Mouse (Mus musculus) lung, embryonic 15.5 days (tissue): ENCODE results near the gene U2af2. TPM values are rescaled to one million over a fixed set of nuclear protein-coding genes. Genes with fewer than 3 reads are reported as not detected.

ENCODE experiments used
- ATAC-seq: fragments of 200-750 bp; cut with Nextera tagmentation; 2 replicates; pipeline ENCODE4 v1.8.0; 2017; ENCODE audit warnings: moderate number of reproducible peaks, borderline replicate concordance; ENCODE audit not compliant: low FRiP score, low TSS enrichment; ENCODE audit errors: extremely low read depth
- H3K27ac ChIP-seq: fragments of 300-500 bp; sonication (generic); 2 replicates; pipeline ENCODE4 v1.5.1; 2015; ENCODE audit warnings: moderate library complexity, mild to moderate bottlenecking, inconsistent platforms
- H3K27me3 ChIP-seq: fragments of 300-500 bp; sonication (generic); 2 replicates; pipeline ENCODE4 v1.6.1; 2015; ENCODE audit warnings: inconsistent platforms
- H3K36me3 ChIP-seq: fragments of 300-500 bp; sonication (generic); 2 replicates; pipeline ENCODE4 v1.6.1; 2015; ENCODE audit warnings: inconsistent platforms
- H3K4me1 ChIP-seq: fragments of 300-500 bp; sonication (generic); 2 replicates; pipeline ENCODE4 v1.6.1; 2015; ENCODE audit warnings: inconsistent platforms
- H3K4me2 ChIP-seq: fragments of 300-500 bp; sonication (generic); 2 replicates; pipeline ENCODE4 v1.6.1; 2015; ENCODE audit warnings: inconsistent platforms, mild to moderate bottlenecking, moderate library complexity
- H3K4me3 ChIP-seq: fragments of 300-500 bp; sonication (generic); 2 replicates; pipeline ENCODE4 v1.5.1; 2015; ENCODE audit warnings: mild to moderate bottlenecking, inconsistent platforms
- H3K9ac ChIP-seq: fragments of 300-500 bp; sonication (generic); 2 replicates; pipeline ENCODE4 v1.6.1; 2015; ENCODE audit warnings: inconsistent platforms
- H3K9me3 ChIP-seq: fragments of 300-500 bp; sonication (generic); 2 replicates; pipeline ENCODE4 v1.6.1; 2016; ENCODE audit warnings: inconsistent platforms
- WGBS: fragments of 180-500 bp; shearing (Covaris S2); methylation state at CpG from one replicate; pipeline ENCODE4 v1.1.7; 2015; 5-methylcytosine and 5-hydroxymethylcytosine counted together
- polyA plus RNA-seq: library from polyadenylated mRNA; unstranded; fragments of >200 nt; fragmentation: Nextera tagmentation; extraction: Ambion mirVana; gene quantifications from 2 replicates; pipeline ENCODE4 v1.2.1, GENCODE M21; 2015

U2af2 gene
- polyA plus RNA-seq, 1 experiment from 2014 or later: 150 TPM

GRCm38 (mm10) chr7:5038940-5039339 is 23.0 kb upstream of the U2af2 start:
- 0 out of 2 replicates have a peak, but pooled peaks cover 6% of the 10 kb centered on the region for H3K4me1 ChIP-seq
- H3K9me3 ChIP-seq: no peaks in the 10 kb centered on the region
- H3K27ac ChIP-seq: peak overlapping the region; percentile 96; the same call in 1 of the 2 replicates
- 16% methylated on average over 5 of the region's 5 CpGs for WGBS
- H3K27me3 ChIP-seq: no peaks in the 10 kb centered on the region
- peak overlapping the region; percentile 57 for H3K4me2 ChIP-seq
- H3K36me3 ChIP-seq: peaks cover 24% of the 10 kb centered on the region
- ATAC-seq: no peak
- peak overlapping the region; percentile 80 for H3K9ac ChIP-seq
- H3K4me3 ChIP-seq: peak overlapping the region; percentile 78

GRCm38 (mm10) chr7:5044981-5045380 is 17.0 kb upstream of the U2af2 start:
- ATAC-seq: no peak
- WGBS: 76% methylated on average over 2 of the region's 2 CpGs
- H3K27ac ChIP-seq: no peak overlapping the region
- H3K4me1 ChIP-seq: no peaks in the 10 kb centered on the region
- H3K4me3 ChIP-seq: no peak overlapping the region
- H3K9me3 ChIP-seq: no peaks in the 10 kb centered on the region
- no peak overlapping the region for H3K4me2 ChIP-seq
- no peaks in the 10 kb centered on the region for H3K27me3 ChIP-seq
- H3K36me3 ChIP-seq: no peaks in the 10 kb centered on the region
- no peak overlapping the region for H3K9ac ChIP-seq

GRCm38 (mm10) chr7:5046112-5046511 is 15.8 kb upstream of the U2af2 start:
- Histone ChIP-seq H3K9me3 (no peaks in the 10 kb centered on the region), H3K27me3 (no peaks in the 10 kb centered on the region), H3K9ac (no peak overlapping the region), H3K4me2 (no peak overlapping the region), H3K4me3 (no peak overlapping the region), H3K4me1 (peaks cover 9% of the 10 kb centered on the region), H3K36me3 (no peaks in the 10 kb centered on the region), H3K27ac (no peak overlapping the region)
- no peak for ATAC-seq
- 69% methylated on average over 2 of the region's 2 CpGs for WGBS

- peaks cover 15% of the 10 kb centered on the region for H3K4me1 ChIP-seq
- ATAC-seq: no peak
- H3K27me3 ChIP-seq: peaks cover 6% of the 10 kb centered on the region
- no peak overlapping the region for H3K9ac ChIP-seq
- no peak overlapping the region for H3K4me2 ChIP-seq
- WGBS: 23% methylated on average over 2 of the region's 2 CpGs
- no peaks in the 10 kb centered on the region for H3K36me3 ChIP-seq
- no peak overlapping the region for H3K4me3 ChIP-seq
- no peak overlapping the region for H3K27ac ChIP-seq
- no peaks in the 10 kb centered on the region for H3K9me3 ChIP-seq
Measured at GRCm38 (mm10) chr7:5047313-5047712, 14.6 kb upstream of the U2af2 start.

GRCm38 (mm10) chr7:5051193-5052192 is 10.4 kb upstream of the U2af2 start, which contains the start of gene Zfp580:
TSS of gene Zfp580 (plus strand) at chr7:5051538.
- peak within 1 kb of the TSS; percentile 94 for H3K4me2 ChIP-seq
- H3K9me3 ChIP-seq: no peaks in the 10 kb centered on the region
- peak within 1 kb of the TSS; percentile 80 for H3K9ac ChIP-seq
- H3K27me3 ChIP-seq: peaks cover 48% of the 10 kb centered on the region
- H3K4me1 ChIP-seq: peaks cover 33% of the 10 kb centered on the region
- ATAC-seq: peak; percentile 87
- H3K4me3 ChIP-seq: peak within 1 kb of the TSS; percentile 85
- under 1% methylated on average over 65 of the region's 65 CpGs for WGBS
- H3K36me3 ChIP-seq: no peaks in the 10 kb centered on the region
- peak within 1 kb of the TSS; percentile 85 for H3K27ac ChIP-seq

- Histone ChIP-seq H3K27me3 (peaks cover 58% of the 10 kb centered on the region), H3K27ac (no peak overlapping the region), H3K4me2 (peak overlapping the region; percentile 94), H3K36me3 (no peaks in the 10 kb centered on the region), H3K9me3 (no peaks in the 10 kb centered on the region), H3K9ac (peak overlapping the region; percentile 80; the same call in 1 of the 2 replicates), H3K4me1 (peaks cover 39% of the 10 kb centered on the region), H3K4me3 (peak overlapping the region; percentile 85)
- 3% methylated on average over 12 of the region's 12 CpGs for WGBS
- no peak for ATAC-seq
Measured at GRCm38 (mm10) chr7:5052438-5052837, 9.5 kb upstream of the U2af2 start.

- Histone ChIP-seq H3K4me3 (peak overlapping the region; percentile 85), H3K9me3 (no peaks in the 10 kb centered on the region), H3K27me3 (peaks cover 63% of the 10 kb centered on the region), H3K27ac (no peak overlapping the region), H3K9ac (peak overlapping the region; percentile 36; the same call in 1 of the 2 replicates), H3K4me2 (peak overlapping the region; percentile 94), H3K4me1 (peaks cover 39% of the 10 kb centered on the region), H3K36me3 (no peaks in the 10 kb centered on the region)
- 4% methylated on average over 45 of the region's 45 CpGs for WGBS
- no peak for ATAC-seq
Measured at GRCm38 (mm10) chr7:5052931-5053343, 9.0 kb upstream of the U2af2 start.

- Histone ChIP-seq H3K27me3 (peaks cover 69% of the 10 kb centered on the region), H3K36me3 (no peaks in the 10 kb centered on the region), H3K27ac (no peak overlapping the region), H3K4me1 (peaks cover 39% of the 10 kb centered on the region), H3K9me3 (no peaks in the 10 kb centered on the region), H3K4me2 (peak overlapping the region; percentile 94), H3K4me3 (peak overlapping the region; percentile 85), H3K9ac (0 out of 2 replicates have a peak overlapping the region, but pooled peaks have one; percentile 31)
- 10% methylated on average over 32 of the region's 32 CpGs for WGBS
- no peak for ATAC-seq
Measured at GRCm38 (mm10) chr7:5053456-5054179, 8.3 kb upstream of the U2af2 start.

- Histone ChIP-seq H3K9ac (peak overlapping the region; percentile 50), H3K4me2 (peak overlapping the region; percentile 74), H3K4me3 (peak overlapping the region; percentile 45), H3K9me3 (no peaks in the 10 kb centered on the region), H3K27ac (no peak overlapping the region), H3K27me3 (peaks cover 70% of the 10 kb centered on the region), H3K4me1 (peaks cover 40% of the 10 kb centered on the region), H3K36me3 (no peaks in the 10 kb centered on the region)
- no peak for ATAC-seq
- WGBS: under 1% methylated on average over 55 of the region's 55 CpGs
Measured at GRCm38 (mm10) chr7:5056651-5057263, 5.2 kb upstream of the U2af2 start.

- Histone ChIP-seq H3K27ac (no peak overlapping the region), H3K36me3 (no peaks in the 10 kb centered on the region), H3K4me3 (peak overlapping the region; percentile 45), H3K9me3 (no peaks in the 10 kb centered on the region), H3K4me2 (peak overlapping the region; percentile 74), H3K4me1 (peaks cover 35% of the 10 kb centered on the region), H3K9ac (no peak overlapping the region), H3K27me3 (peaks cover 64% of the 10 kb centered on the region)
- ATAC-seq: no peak
- 25% methylated on average over 8 of the region's 8 CpGs for WGBS
Measured at GRCm38 (mm10) chr7:5057381-5057780, 4.6 kb upstream of the U2af2 start.

GRCm38 (mm10) chr7:5057804-5058203 is 4.1 kb upstream of the U2af2 start:
- Histone ChIP-seq H3K4me3 (no peak overlapping the region), H3K4me1 (peaks cover 31% of the 10 kb centered on the region)
- no peak for ATAC-seq

More at GRCm38 (mm10) chr7:5057804-5058203, 4.1 kb upstream of the U2af2 start:
- Histone ChIP-seq H3K9ac (no peak overlapping the region), H3K9me3 (no peaks in the 10 kb centered on the region), H3K27ac (no peak overlapping the region), H3K36me3 (no peaks in the 10 kb centered on the region), H3K27me3 (peaks cover 60% of the 10 kb centered on the region), H3K4me2 (no peak overlapping the region)
- WGBS: 40% methylated on average over 11 of the region's 11 CpGs
